Mouse (Mus musculus) midbrain, embryonic 16.5 days (tissue): ENCODE data around the gene Cltb. TPM values are rescaled to one million over a fixed set of nuclear protein-coding genes. Genes with fewer than 3 reads are reported as not detected.

Experiments
- ATAC-seq: fragments of 200-750 bp; cut with Nextera tagmentation; 2 replicates; pipeline ENCODE4 v1.8.0; 2017; ENCODE audit warnings: moderate TSS enrichment
- H3K27ac ChIP-seq: fragments of 300-500 bp; sonication (generic); 2 replicates; pipeline ENCODE4 v1.5.1; 2014; ENCODE audit warnings: mild to moderate bottlenecking, low read length, mixed read lengths
- H3K27me3 ChIP-seq: fragments of 300-500 bp; sonication (generic); 2 replicates; pipeline ENCODE4 v1.6.1; 2014; ENCODE audit warnings: low read depth, low read length, mixed read lengths; ENCODE audit not compliant: control insufficient read depth, insufficient read depth
- H3K36me3 ChIP-seq: fragments of 300-500 bp; sonication (generic); 2 replicates; pipeline ENCODE4 v1.6.1; 2014; ENCODE audit warnings: mild to moderate bottlenecking, low read length, moderate library complexity, mixed read lengths; ENCODE audit not compliant: control insufficient read depth, insufficient read depth
- H3K4me1 ChIP-seq: fragments of 300-500 bp; sonication (generic); 2 replicates; pipeline ENCODE4 v1.6.1; 2014; ENCODE audit warnings: mild to moderate bottlenecking, low read length, mixed read lengths; ENCODE audit not compliant: control insufficient read depth, insufficient read depth
- H3K4me2 ChIP-seq: fragments of 300-500 bp; sonication (generic); 2 replicates; pipeline ENCODE4 v1.6.1; 2014; ENCODE audit warnings: mild to moderate bottlenecking, low read length, mixed read lengths
- H3K4me3 ChIP-seq: fragments of 300-500 bp; sonication (generic); 2 replicates; pipeline ENCODE4 v1.5.1; 2014; ENCODE audit warnings: low read depth, mild to moderate bottlenecking, low read length, moderate library complexity, mixed read lengths
- H3K9ac ChIP-seq: fragments of 300-500 bp; sonication (generic); 2 replicates; pipeline ENCODE4 v1.6.1; 2014; ENCODE audit warnings: low read depth, low read length, mixed read lengths
- H3K9me3 ChIP-seq: fragments of 300-500 bp; sonication (generic); replicated peaks from 2 replicates; pipeline ENCODE4 v1.6.1; 2014; ENCODE audit warnings: mild to moderate bottlenecking, low read length, mixed read lengths; ENCODE audit not compliant: control insufficient read depth, poor library complexity, severe bottlenecking
- WGBS: fragments of 180-500 bp; shearing (Covaris S2); extraction: QIAGEN DNeasy Blood & Tissue Kit; methylation state at CpG from one replicate; pipeline ENCODE4 v1.1.7; 2014; 5-methylcytosine and 5-hydroxymethylcytosine counted together
- polyA plus RNA-seq: library from polyadenylated mRNA; unstranded; fragments of >200 nt; fragmentation: Nextera tagmentation; extraction: Ambion mirVana; gene quantifications from 2 replicates; pipeline ENCODE4 v1.2.1, GENCODE M21; 2015

Gene Cltb
- polyA plus RNA-seq, 1 experiment from 2014 or later: 232 TPM

DNA sequence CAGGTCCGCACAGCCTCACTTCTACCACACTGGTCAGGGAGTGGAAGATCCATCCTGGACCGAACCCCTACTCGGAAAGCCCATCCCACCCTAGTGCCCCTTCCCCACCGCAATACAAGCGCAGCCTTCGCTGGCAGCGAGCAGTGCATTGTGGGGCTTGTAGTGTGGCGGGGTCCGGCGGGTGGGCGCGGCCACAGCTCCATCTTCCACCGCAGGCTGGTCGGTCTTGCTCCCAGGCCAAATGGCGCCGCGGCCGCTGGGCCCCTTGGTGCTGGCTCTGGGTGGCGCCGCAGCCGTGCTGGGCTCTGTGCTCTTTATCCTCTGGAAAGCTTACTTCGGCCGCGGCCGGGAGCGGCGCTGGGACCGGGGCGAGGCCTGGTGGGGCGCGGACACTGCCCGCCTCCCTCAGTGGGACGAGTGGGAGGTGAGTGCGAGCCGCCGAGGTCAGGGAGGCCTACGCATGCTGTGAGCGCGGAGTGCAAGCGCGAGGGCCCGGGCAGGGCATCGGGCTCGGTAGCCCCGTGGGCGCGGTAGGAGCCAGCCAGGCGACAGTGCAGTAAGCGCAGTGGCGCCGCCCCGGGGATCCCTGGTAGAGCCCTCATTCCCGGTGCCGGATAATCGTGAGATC, 36.2 kb downstream of the Cltb start, which contains the start of gene Arl10:
Gene Arl10, plus strand, starts transcription at position 162 of the 628 bp plus-strand sequence.
- peak within 1 kb of the TSS; percentile 78 for H3K27ac ChIP-seq
- H3K4me3 ChIP-seq: peak within 1 kb of the TSS; percentile 81
- H3K4me1 ChIP-seq: peaks cover 19% of the 10 kb centered on the region
- H3K27me3 ChIP-seq: 0 out of 2 replicates have a peak, but pooled peaks cover 4% of the 10 kb centered on the region
- peaks cover 6% of the 10 kb centered on the region; the same call in 1 of the 2 replicates for H3K36me3 ChIP-seq
- under 1% methylated on average over 55 of the region's 55 CpGs for WGBS
- peak within 1 kb of the TSS; percentile 93 for H3K9ac ChIP-seq
- no peaks in the 10 kb centered on the region for H3K9me3 ChIP-seq
- H3K4me2 ChIP-seq: peak within 1 kb of the TSS; percentile 85
- ATAC-seq: peak; percentile 95

DNA sequence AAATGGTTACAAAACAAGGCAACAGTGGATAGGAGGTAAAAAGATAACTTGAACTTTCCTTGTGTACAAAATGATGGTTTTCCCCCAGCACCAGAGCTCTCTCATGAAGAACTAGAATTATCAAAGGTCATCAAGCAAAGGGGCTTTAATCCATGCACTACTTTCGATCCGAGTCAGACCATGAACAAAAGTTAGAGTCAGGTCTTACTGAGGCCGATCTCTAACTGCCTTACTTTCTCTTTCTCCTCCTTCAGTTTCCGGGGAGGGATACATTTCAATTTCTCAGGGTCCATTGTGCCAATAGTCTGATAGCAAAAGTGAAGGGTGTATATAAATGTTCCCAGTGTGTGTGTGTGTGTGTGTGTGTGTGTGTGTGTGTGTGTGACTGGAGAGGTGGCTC, 38.5 kb downstream of the Cltb start:
- Histone ChIP-seq H3K4me1 (peaks cover 19% of the 10 kb centered on the region), H3K27ac (no peak overlapping the region), H3K27me3 (0 out of 2 replicates have a peak, but pooled peaks cover 4% of the 10 kb centered on the region), H3K4me2 (no peak overlapping the region), H3K9ac (no peak overlapping the region), H3K9me3 (no peaks in the 10 kb centered on the region), H3K4me3 (no peak overlapping the region), H3K36me3 (0 out of 2 replicates have a peak, but pooled peaks cover 2% of the 10 kb centered on the region)
- WGBS: 85% methylated on average over 4 of the region's 4 CpGs
- no peak for ATAC-seq

- H3K27ac ChIP-seq: no peak overlapping the region
- no peak overlapping the region for H3K4me3 ChIP-seq
- no peaks in the 10 kb centered on the region for H3K36me3 ChIP-seq
- no peak overlapping the region for H3K4me2 ChIP-seq
- no peak overlapping the region for H3K9ac ChIP-seq
- no peaks in the 10 kb centered on the region for H3K9me3 ChIP-seq
- peaks cover 16% of the 10 kb centered on the region for H3K4me1 ChIP-seq
- 0 out of 2 replicates have a peak, but pooled peaks cover 4% of the 10 kb centered on the region for H3K27me3 ChIP-seq
- ATAC-seq: no peak
- 21% methylated on average over 2 of the region's 2 CpGs for WGBS
These were observed 39.5 kb downstream of the Cltb start for GRCm38 (mm10) chr13:54571637-54572036.

DNA sequence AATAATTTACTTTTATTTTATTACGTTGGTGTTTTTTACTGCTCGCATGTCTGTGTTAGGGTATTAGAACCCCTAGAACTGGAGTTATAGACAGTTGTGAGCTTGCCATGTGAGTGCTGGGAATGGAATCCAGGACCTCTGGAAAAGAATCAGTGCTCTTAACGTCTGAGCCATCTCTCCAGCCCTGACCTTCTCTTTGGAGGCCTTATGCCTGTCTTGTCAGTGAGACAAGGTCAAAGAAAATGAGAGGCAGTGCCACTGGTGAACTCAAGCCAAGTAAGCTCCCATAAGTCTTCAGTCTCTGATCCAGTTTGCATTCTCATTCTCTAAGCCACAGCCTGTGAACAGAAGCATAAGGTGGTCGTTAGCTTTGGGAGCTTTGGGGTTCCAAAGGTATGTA, 40.4 kb downstream of the Cltb start:
- no peak overlapping the region for H3K4me2 ChIP-seq

DNA sequence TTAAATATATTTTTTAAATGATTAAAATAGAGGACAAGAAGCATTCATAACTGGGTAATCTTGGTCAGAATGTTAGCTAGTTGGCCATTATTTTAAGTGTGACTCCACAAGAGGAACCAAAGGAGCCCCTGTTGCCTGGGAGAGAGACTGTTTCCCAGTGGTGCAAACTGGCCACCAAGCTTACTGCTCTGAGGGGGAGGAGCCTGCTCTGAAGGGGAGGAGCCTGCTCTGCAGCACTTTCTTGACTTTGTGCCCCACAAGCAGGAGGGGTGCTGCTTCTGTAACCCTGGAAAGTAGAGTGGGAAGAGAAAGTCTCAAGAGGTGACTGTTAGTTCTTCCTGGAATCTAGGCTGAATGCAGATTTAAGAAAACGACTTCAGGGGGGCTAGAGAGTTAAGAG, 41.9 kb downstream of the Cltb start:
- no peak for ATAC-seq
- Histone ChIP-seq H3K27ac (no peak overlapping the region), H3K4me1 (peaks cover 5% of the 10 kb centered on the region), H3K4me2 (no peak overlapping the region), H3K27me3 (0 out of 2 replicates have a peak, but pooled peaks cover 4% of the 10 kb centered on the region), H3K4me3 (no peak overlapping the region), H3K36me3 (no peaks in the 10 kb centered on the region), H3K9ac (no peak overlapping the region), H3K9me3 (no peaks in the 10 kb centered on the region)
- 46% methylated on average over 1 of the region's 1 CpGs for WGBS

More for the DNA sequence above, 40.4 kb downstream of the Cltb start:
- Histone ChIP-seq H3K36me3 (no peaks in the 10 kb centered on the region), H3K4me1 (peaks cover 7% of the 10 kb centered on the region; the same call in 1 of the 2 replicates), H3K27me3 (0 out of 2 replicates have a peak, but pooled peaks cover 4% of the 10 kb centered on the region), H3K9me3 (no peaks in the 10 kb centered on the region), H3K9ac (no peak overlapping the region), H3K4me3 (no peak overlapping the region), H3K27ac (no peak overlapping the region)
- no peak for ATAC-seq
- WGBS: 72% methylated on average over 4 of the region's 4 CpGs

GRCm38 (mm10) chr13:54568380-54568779, 42.8 kb downstream of the Cltb start:
- Histone ChIP-seq H3K9ac (no peak overlapping the region), H3K27ac (no peak overlapping the region), H3K36me3 (no peaks in the 10 kb centered on the region), H3K4me2 (no peak overlapping the region), H3K9me3 (no peaks in the 10 kb centered on the region), H3K27me3 (no peaks in the 10 kb centered on the region), H3K4me3 (no peak overlapping the region), H3K4me1 (peaks cover 10% of the 10 kb centered on the region)
- ATAC-seq: no peak
- WGBS: 40% methylated on average over 5 of the region's 5 CpGs

- Histone ChIP-seq H3K4me2 (peak overlapping the region; percentile 95), H3K4me3 (peak overlapping the region; percentile 94), H3K4me1 (peaks cover 10% of the 10 kb centered on the region), H3K27me3 (no peaks in the 10 kb centered on the region), H3K36me3 (peaks cover 4% of the 10 kb centered on the region), H3K9me3 (no peaks in the 10 kb centered on the region), H3K9ac (no peak overlapping the region), H3K27ac (peak overlapping the region; percentile 88)
- peak; percentile 66 for ATAC-seq
- 38% methylated on average over 8 of the region's 8 CpGs for WGBS
These were observed 45.4 kb downstream of the Cltb start for GRCm38 (mm10) chr13:54565594-54566345.

DNA sequence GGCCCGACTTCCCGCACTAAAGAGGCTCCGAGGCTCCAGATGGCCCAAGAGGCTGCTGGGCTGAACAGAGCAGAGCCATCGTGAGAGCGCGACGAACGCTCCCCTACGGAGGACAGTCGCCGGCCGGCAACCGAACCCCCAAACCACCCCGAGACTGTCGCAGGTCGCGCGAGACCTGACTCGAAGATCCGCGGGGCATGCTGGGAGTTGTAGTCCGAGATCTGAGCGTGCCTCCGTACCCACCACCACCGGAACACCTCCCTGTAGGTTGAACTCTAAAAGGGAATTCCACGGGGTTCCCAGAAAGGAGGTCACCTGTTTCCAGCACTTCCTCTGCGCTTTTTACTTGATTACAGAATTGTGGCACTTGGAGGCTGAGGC, 46.0 kb downstream of the Cltb start, which contains the start of gene 4833439L19Rik:
Gene 4833439L19Rik, minus strand, starts transcription at position 235 of the 381 bp plus-strand sequence.
- Histone ChIP-seq H3K4me3 (peak within 1 kb of the TSS; percentile 94), H3K36me3 (peaks cover 6% of the 10 kb centered on the region), H3K27ac (peak within 1 kb of the TSS; percentile 88), H3K9ac (peak within 1 kb of the TSS; percentile 96), H3K4me1 (peaks cover 10% of the 10 kb centered on the region), H3K4me2 (peak within 1 kb of the TSS; percentile 95), H3K27me3 (no peaks in the 10 kb centered on the region), H3K9me3 (no peaks in the 10 kb centered on the region)
- ATAC-seq: peak; percentile 98
- WGBS: under 1% methylated on average over 26 of the region's 27 CpGs
